21 mouse cellular contexts compared by ENCODE assay signal in genomic region chr7:127711031-127711430, GRCm38 (mm10). TPM values are rescaled to one million over a fixed set of nuclear protein-coding genes. Genes with fewer than 3 reads are reported as not detected.
DNase-seq lines count a peak whose midpoint lies in the region; ATAC-seq and TF ChIP-seq lines count a peak whose summit lies in the region.
"Had no signal": no experiment of that assay in that cellular context is flagged by ENCODE, and none has a peak within 500 bp of the region (broad histone marks: within the 10 kb centered on the region; RNA-seq: fewer than 3 reads in every experiment).

No protein-coding gene starts in this region.

- H3K27me3 ChIP-seq in liver, embryonic 15.5 days: peaks cover under 1% of the 10 kb centered on the region; the same call in 1 of the 2 replicates
- no peaks in the 10 kb centered on the region for H3K27me3 ChIP-seq in limb, embryonic 12.5 days
- H3K27me3 ChIP-seq in stomach, postnatal 0 days (ENCODE audit: control insufficient read depth, insufficient read depth, low read length): no peaks in the 10 kb centered on the region
- H3K27me3 ChIP-seq: midbrain, embryonic 12.5 days had no signal

- DNase-seq in gastrocnemius, adult 2 months: peak; percentile 7
- DNase-seq in gastrocnemius, adult 8-10 months (ENCODE audit: low spot score in 2 of 2): no peak
- no peak for DNase-seq in liver
- no peak for DNase-seq in stomach, postnatal 0 days (ENCODE audit: low spot score)
- no peak for DNase-seq in right cerebral cortex, adult 2 months (ENCODE audit: low spot score in 2 of 2)
- DNase-seq: cerebellum, postnatal 36 days; gastrocnemius, postnatal 10 days; kidney, postnatal 14 days; right cerebral cortex, adult 18-20 months; spleen, adult 18-20 months; thymus, postnatal 4 days had no signal

- 75% methylated on average over 3 of the region's 3 CpGs for WGBS in liver, embryonic 15.5 days (ENCODE audit: insufficient replicate concordance)
- 95% methylated on average over 3 of the region's 3 CpGs for WGBS in limb, embryonic 12.5 days
- 70% methylated on average over 3 of the region's 3 CpGs for WGBS in stomach, postnatal 0 days

- intact Hi-C loops in gastrocnemius, adult 2 months (cut with DNase I): no loop called here

- H3K4me2 ChIP-seq in liver, embryonic 15.5 days: no peak overlapping the region
- peak overlapping the region; percentile 59; the same call in 1 of the 2 replicates for H3K4me2 ChIP-seq in limb, embryonic 12.5 days
- H3K4me2 ChIP-seq in stomach, postnatal 0 days (replicated peaks; ENCODE audit: low read depth): no peak overlapping the region
- H3K4me2 ChIP-seq: midbrain, embryonic 12.5 days had no signal

- H3K9me3 ChIP-seq in liver, embryonic 15.5 days (replicated peaks): no peaks in the 10 kb centered on the region
- no peaks in the 10 kb centered on the region for H3K9me3 ChIP-seq in limb, embryonic 12.5 days
- no peaks in the 10 kb centered on the region for H3K9me3 ChIP-seq in stomach, postnatal 0 days (ENCODE audit: control insufficient read depth, low read length)
- H3K9me3 ChIP-seq: midbrain, embryonic 12.5 days had no signal

- no peak for TF ChIP-seq EP300 in stomach, postnatal 0 days (optimal IDR thresholded peaks at IDR 0.05)

- H3K9ac ChIP-seq in liver, embryonic 15.5 days: no peak overlapping the region
- H3K9ac ChIP-seq in limb, embryonic 12.5 days (replicated peaks): no peak overlapping the region
- H3K9ac ChIP-seq in stomach, postnatal 0 days (ENCODE audit: low read length): no peak overlapping the region
- H3K9ac ChIP-seq: midbrain, embryonic 12.5 days had no signal

- no peak overlapping the region for H3K4me3 ChIP-seq in gastrocnemius, adult 2 months
- no peak overlapping the region for H3K4me3 ChIP-seq in liver, embryonic 15.5 days (replicated peaks)
- no peak overlapping the region for H3K4me3 ChIP-seq in limb, embryonic 12.5 days (replicated peaks)
- no peak overlapping the region for H3K4me3 ChIP-seq in stomach, postnatal 0 days (ENCODE audit: low read depth, low read length)
- H3K4me3 ChIP-seq: midbrain, embryonic 12.5 days had no signal

- ATAC-seq in liver, embryonic 15.5 days (ENCODE audit: insufficient read depth): no peak
- no peak for ATAC-seq in limb, embryonic 12.5 days (ENCODE audit: insufficient number of reproducible peaks, insufficient read depth, low FRiP score, low TSS enrichment, low read depth)
- no peak for ATAC-seq in stomach, postnatal 0 days (ENCODE audit: low FRiP score, low TSS enrichment)
- ATAC-seq in megakaryocyte progenitor cell, adult 5-6 weeks (replicated peaks; ENCODE audit: poor library complexity): no peak
- ATAC-seq: forebrain, embryonic 14.5 days; hindbrain, postnatal 0 days had no signal

- peaks cover 4% of the 10 kb centered on the region; the same call in 1 of the 2 replicates for H3K36me3 ChIP-seq in liver, embryonic 15.5 days (replicated peaks)
- H3K36me3 ChIP-seq in limb, embryonic 12.5 days: peaks cover 20% of the 10 kb centered on the region
- H3K36me3 ChIP-seq in stomach, postnatal 0 days (ENCODE audit: control insufficient read depth, insufficient read depth, low read length): no peaks in the 10 kb centered on the region; the same call in 1 of the 2 replicates

- H3K27ac ChIP-seq in gastrocnemius, adult 2 months: peak overlapping the region; percentile 97
- H3K27ac ChIP-seq in liver, embryonic 15.5 days (replicated peaks): peak overlapping the region; percentile 10
- peak overlapping the region; percentile 98 for H3K27ac ChIP-seq in limb, embryonic 12.5 days
- peak overlapping the region; percentile 91; the same call in 1 of the 2 replicates for H3K27ac ChIP-seq in stomach, postnatal 0 days (replicated peaks)

- TF ChIP-seq CTCF in gastrocnemius, adult 2 months (IDR thresholded peaks at IDR 0.05): no peak
- no peak for TF ChIP-seq CTCF in stomach, postnatal 0 days (IDR thresholded peaks at IDR 0.05; ENCODE audit: low read depth)

- H3K4me1 ChIP-seq in liver, embryonic 15.5 days (replicated peaks): peaks cover 55% of the 10 kb centered on the region
- peaks cover 53% of the 10 kb centered on the region for H3K4me1 ChIP-seq in limb, embryonic 12.5 days (replicated peaks)
- peaks cover 6% of the 10 kb centered on the region; the same call in 1 of the 2 replicates for H3K4me1 ChIP-seq in stomach, postnatal 0 days (replicated peaks; ENCODE audit: control insufficient read depth, insufficient read depth)

RNA-seq across cellular contexts. Expression of gene Ctf1, which starts 1.5 kb away (rescaled TPM):
- total RNA-seq in gastrocnemius, adult 2 months (2021): 10 to 100 TPM; 16.8 to 18.1 TPM
- 10 to 100 TPM; 15.2 to 20.3 (median 17.1) TPM for total RNA-seq in gastrocnemius, adult 8-10 months (2022)
- polyA plus RNA-seq in liver, embryonic 15.5 days (2015; fragmentation: Nextera tagmentation; extraction: Ambion mirVana): 2.7 and 2.8 TPM in 2 replicates
- polyA plus RNA-seq in limb, embryonic 12.5 days (2016; fragmentation: Nextera tagmentation; extraction: Ambion mirVana): 29.3 and 30.0 TPM in 2 replicates
- polyA plus RNA-seq in stomach, postnatal 0 days (2015; fragmentation: Nextera tagmentation; extraction: Ambion mirVana): 13.4 and 14.5 TPM in 2 replicates
- total RNA-seq in megakaryocyte progenitor cell, adult 5-6 weeks (2015): 0.83 and 1.8 TPM in 2 replicates
- total RNA-seq in megakaryocyte progenitor cell, adult 5-6 weeks (2017): 0.42 and 1.9 TPM in 2 replicates

RNA-seq across cellular contexts. Expression of gene Bcl7c, which starts 2.3 kb away (rescaled TPM):
- total RNA-seq in gastrocnemius, adult 2 months (2021): 10 to 100 TPM; 26.7 to 32.9 TPM
- total RNA-seq in gastrocnemius, adult 8-10 months (2022): 10 to 100 TPM; 33.5 to 36.0 (median 34.1) TPM
- 22.9 and 23.7 TPM in 2 replicates for polyA plus RNA-seq in liver, embryonic 15.5 days (2015; fragmentation: Nextera tagmentation; extraction: Ambion mirVana)
- polyA plus RNA-seq in limb, embryonic 12.5 days (2016; fragmentation: Nextera tagmentation; extraction: Ambion mirVana): 120 and 127 TPM in 2 replicates
- polyA plus RNA-seq in stomach, postnatal 0 days (2015; fragmentation: Nextera tagmentation; extraction: Ambion mirVana): 42.2 and 46.8 TPM in 2 replicates
- total RNA-seq in megakaryocyte progenitor cell, adult 5-6 weeks (2015): 61.1 and 63.4 TPM in 2 replicates
- 38.1 and 44.6 TPM in 2 replicates for total RNA-seq in megakaryocyte progenitor cell, adult 5-6 weeks (2017)

RNA-seq across cellular contexts. Expression of gene Ctf2, which starts 20.9 kb away (rescaled TPM):
- total RNA-seq in gastrocnemius, adult 2 months (2021): not detected
- not detected for total RNA-seq in gastrocnemius, adult 8-10 months (2022)
- polyA plus RNA-seq in liver, embryonic 15.5 days (2015; fragmentation: Nextera tagmentation; extraction: Ambion mirVana): 0.06 and 0.10 TPM in 2 replicates
- 0.36 and 0.60 TPM in 2 replicates for polyA plus RNA-seq in limb, embryonic 12.5 days (2016; fragmentation: Nextera tagmentation; extraction: Ambion mirVana)
- 0.08 and 0.13 TPM in 2 replicates for polyA plus RNA-seq in stomach, postnatal 0 days (2015; fragmentation: Nextera tagmentation; extraction: Ambion mirVana)
- not detected in 2 replicates for total RNA-seq in megakaryocyte progenitor cell, adult 5-6 weeks (2015)
- not detected in 2 replicates for total RNA-seq in megakaryocyte progenitor cell, adult 5-6 weeks (2017)
- total RNA-seq: adrenal gland, adult 18-20 months; gastrocnemius, postnatal 10 days; heart, postnatal 25 days; hindbrain, postnatal 0 days; layer of hippocampus, postnatal 25 days; left cerebral cortex, postnatal 25 days had no signal
- polyA plus RNA-seq: hindbrain, postnatal 0 days had no signal

RNA-seq across cellular contexts. Expression of gene Fbxl19, which starts 33.3 kb away (rescaled TPM):
- 1 to 10 TPM; 1.2 to 2.0 TPM for total RNA-seq in gastrocnemius, adult 2 months (2021)
- total RNA-seq in gastrocnemius, adult 8-10 months (2022): 1 to 10 TPM in 2 of 4 experiments, under 1 TPM in 2; 0.92 to 1.6 (median 1.1) TPM
- 2.8 and 2.9 TPM in 2 replicates for polyA plus RNA-seq in liver, embryonic 15.5 days (2015; fragmentation: Nextera tagmentation; extraction: Ambion mirVana)
- polyA plus RNA-seq in limb, embryonic 12.5 days (2016; fragmentation: Nextera tagmentation; extraction: Ambion mirVana): 9.0 and 10.5 TPM in 2 replicates
- polyA plus RNA-seq in stomach, postnatal 0 days (2015; fragmentation: Nextera tagmentation; extraction: Ambion mirVana): 1.1 and 1.9 TPM in 2 replicates
- 5.6 and 5.7 TPM in 2 replicates for total RNA-seq in megakaryocyte progenitor cell, adult 5-6 weeks (2015)
- total RNA-seq in megakaryocyte progenitor cell, adult 5-6 weeks (2017): 14.2 and 16.1 TPM in 2 replicates

RNA-seq across cellular contexts. Expression of gene Orai3, which starts 58.6 kb away (rescaled TPM):
- total RNA-seq in gastrocnemius, adult 2 months (2021): 10 to 100 TPM; 10.1 to 11.7 TPM
- total RNA-seq in gastrocnemius, adult 8-10 months (2022): 10 to 100 TPM; 12.2 to 13.6 (median 12.9) TPM
- polyA plus RNA-seq in liver, embryonic 15.5 days (2015; fragmentation: Nextera tagmentation; extraction: Ambion mirVana): 11.0 and 13.1 TPM in 2 replicates
- polyA plus RNA-seq in limb, embryonic 12.5 days (2016; fragmentation: Nextera tagmentation; extraction: Ambion mirVana): 15.2 and 15.4 TPM in 2 replicates
- polyA plus RNA-seq in stomach, postnatal 0 days (2015; fragmentation: Nextera tagmentation; extraction: Ambion mirVana): 18.6 and 20.0 TPM in 2 replicates
- 26.7 and 32.1 TPM in 2 replicates for total RNA-seq in megakaryocyte progenitor cell, adult 5-6 weeks (2015)
- 28.2 and 30.2 TPM in 2 replicates for total RNA-seq in megakaryocyte progenitor cell, adult 5-6 weeks (2017)

Comparison
In these comparisons a context has a peak if more than half of its experiments do, and no peak if none do; other contexts are left out.
1. H3K27ac ChIP-seq: peak in every context shown above with its lines; median percentile 98 in limb, embryonic 12.5 days; 97 in gastrocnemius, adult 2 months; 91 in stomach, postnatal 0 days; 10 in liver, embryonic 15.5 days.
2. RNA of gene Ctf1, which starts 1.5 kb away (total RNA-seq): 16.8 to 18.1 TPM in gastrocnemius, adult 2 months and 15.2 to 20.3 TPM in gastrocnemius, adult 8-10 months; 0.42 to 1.9 TPM in megakaryocyte progenitor cell, adult 5-6 weeks; every median in the first group is over 4 times any median in the second.